Mouse (Mus musculus) myocyte (in vitro differentiated cells): ENCODE measurements around the gene Slc22a8. TPM values are rescaled to one million over a fixed set of nuclear protein-coding genes. Genes with fewer than 3 reads are reported as not detected.

ENCODE experiments used
- H3K27me3 ChIP-seq: one replicate; pipeline ENCODE4 v1.6.1; 2011; ENCODE audit not compliant: control insufficient read depth, insufficient read depth, insufficient read length
- H3K36me3 ChIP-seq: one replicate; pipeline ENCODE4 v1.6.1; 2011; ENCODE audit not compliant: control insufficient read depth, insufficient read depth
- H3K4me2 ChIP-seq: one replicate; pipeline ENCODE4 v1.6.1; 2011; ENCODE audit warnings: low read depth, control low read depth
- H3K4me3 ChIP-seq: one replicate; pipeline ENCODE4 v1.5.1; 2011; ENCODE audit warnings: mild to moderate bottlenecking, control low read depth, moderate library complexity
- H3K79me2 ChIP-seq: one replicate; pipeline ENCODE4 v1.6.1; 2011; ENCODE audit not compliant: control insufficient read depth, insufficient read depth
- H3ac ChIP-seq: one replicate; pipeline ENCODE4 v1.6.1; 2011; ENCODE audit not compliant: control insufficient read depth, insufficient read length
- CEBPB ChIP-seq: IDR thresholded peaks from 2 replicates; pipeline ENCODE4 v1.6.1; 2011; ENCODE audit warnings: mild to moderate bottlenecking, moderate library complexity; ENCODE audit not compliant: poor library complexity, insufficient read depth, severe bottlenecking
- E2F4 ChIP-seq: IDR thresholded peaks from one replicate; pipeline ENCODE4 v1.6.1; 2011; ENCODE audit warnings: mild to moderate bottlenecking, control low read depth, moderate library complexity; ENCODE audit not compliant: insufficient read depth
- MAX ChIP-seq: IDR thresholded peaks from one replicate; pipeline ENCODE4 v1.6.1; 2011; ENCODE audit warnings: low read depth, mild to moderate bottlenecking, control low read depth
- MYOD1 ChIP-seq, 3 experiments: IDR thresholded peaks; one replicate each; pipeline ENCODE4 v1.6.1; 2011; ENCODE audit warnings: control low read depth in 2 of 3, low read depth in 2 of 3, mild to moderate bottlenecking in 2 of 3, moderate library complexity in 1 of 3; ENCODE audit not compliant: insufficient read length in 2 of 3, control insufficient read depth in 1 of 3
- MYOG ChIP-seq, 3 experiments: IDR thresholded peaks; one replicate each; pipeline ENCODE4 v1.6.1; 2011; ENCODE audit warnings: control low read depth in 2 of 3, low read depth in 2 of 3, mild to moderate bottlenecking in 2 of 3; ENCODE audit not compliant: insufficient read length in 2 of 3, control insufficient read depth in 1 of 3, insufficient read depth in 1 of 3
- POLR2A ChIP-seq: IDR thresholded peaks from one replicate; pipeline ENCODE4 v1.6.1; 2011; ENCODE audit warnings: low read depth, mild to moderate bottlenecking, control low read depth, moderate library complexity; ENCODE audit not compliant: insufficient read length
- POLR2AphosphoS2 ChIP-seq: IDR thresholded peaks from one replicate; pipeline ENCODE4 v1.6.1; 2011; ENCODE audit warnings: low read depth, control low read depth; ENCODE audit not compliant: insufficient read length
- REST ChIP-seq: IDR thresholded peaks from one replicate; pipeline ENCODE4 v1.6.1; 2011; ENCODE audit warnings: mild to moderate bottlenecking, control low read depth, moderate library complexity; ENCODE audit not compliant: insufficient read depth, insufficient read length
- SRF ChIP-seq: IDR thresholded peaks from one replicate; pipeline ENCODE4 v1.6.1; 2011; ENCODE audit warnings: low read depth; ENCODE audit not compliant: control insufficient read depth, insufficient read length
- TCF12 ChIP-seq: IDR thresholded peaks from one replicate; pipeline ENCODE4 v1.6.1; 2011; ENCODE audit warnings: mild to moderate bottlenecking, control low read depth; ENCODE audit not compliant: poor library complexity, insufficient read depth, severe bottlenecking
- TCF3 ChIP-seq: IDR thresholded peaks from one replicate; pipeline ENCODE4 v1.6.1; 2011; ENCODE audit warnings: low read depth, control low read depth; ENCODE audit not compliant: insufficient read length
- USF1 ChIP-seq: IDR thresholded peaks from one replicate; pipeline ENCODE4 v1.6.1; 2011; ENCODE audit warnings: low read depth, mild to moderate bottlenecking, control low read depth, moderate library complexity
- polyA plus RNA-seq: library from polyadenylated mRNA; unstranded; fragments of >200 nt; fragmentation: generic; extraction: Trizol; gene quantifications from one replicate; pipeline ENCODE4 v1.2.1, GENCODE M21; 2012; ENCODE audit warnings: missing spikeins

Slc22a8 gene
- polyA plus RNA-seq = not detected

GRCm38 (mm10) chr19:8590954-8591353 lies at the start of gene Slc22a8:
Gene Slc22a8 (plus strand): TSS chr19:8591254.
- TF ChIP-seq MYOD1 (IDR thresholded peaks at IDR 0.05; ENCODE audit: control insufficient read depth in 1 of 3, insufficient read length in 2 of 3, low read depth in 2 of 3) (no peak), REST (no peak), MAX (no peak)
- H3K79me2 ChIP-seq = no peaks in the 10 kb centered on the region
- peaks cover 31% of the 10 kb centered on the region for H3K27me3 ChIP-seq
- no peak within 1 kb of the TSS for H3K4me2 ChIP-seq
- H3K4me3 ChIP-seq = no peak within 1 kb of the TSS
- H3ac ChIP-seq = no peak within 1 kb of the TSS
- no peaks in the 10 kb centered on the region for H3K36me3 ChIP-seq

GRCm38 (mm10) chr19:8558897-8559296 lies 32.2 kb upstream of the Slc22a8 start:
- TF ChIP-seq TCF12 (no peak), USF1 (no peak), POLR2A (no peak), MYOG (IDR thresholded peaks at IDR 0.05; ENCODE audit: control insufficient read depth in 1 of 3, insufficient read depth in 1 of 3, insufficient read length in 2 of 3, low read depth in 2 of 3) (no peak), MAX (no peak), MYOD1 (IDR thresholded peaks at IDR 0.05; ENCODE audit: control insufficient read depth in 1 of 3, insufficient read length in 2 of 3, low read depth in 2 of 3) (no peak), TCF3 (no peak), CEBPB (no peak), E2F4 (no peak), POLR2AphosphoS2 (no peak), SRF (no peak), REST (no peak)
- Histone ChIP-seq H3K79me2 (no peaks in the 10 kb centered on the region), H3K4me2 (no peak overlapping the region), H3K4me3 (no peak overlapping the region), H3ac (no peak overlapping the region), H3K36me3 (no peaks in the 10 kb centered on the region), H3K27me3 (peaks cover 24% of the 10 kb centered on the region)

- peaks cover 15% of the 10 kb centered on the region for H3K27me3 ChIP-seq
- no peaks in the 10 kb centered on the region for H3K36me3 ChIP-seq
- TF ChIP-seq MYOD1 (IDR thresholded peaks at IDR 0.05; ENCODE audit: control insufficient read depth in 1 of 3, insufficient read length in 2 of 3, low read depth in 2 of 3) (no peak), E2F4 (no peak), POLR2AphosphoS2 (no peak), CEBPB (no peak), TCF12 (no peak), MAX (no peak), TCF3 (no peak), MYOG (IDR thresholded peaks at IDR 0.05; ENCODE audit: control insufficient read depth in 1 of 3, insufficient read depth in 1 of 3, insufficient read length in 2 of 3, low read depth in 2 of 3) (no peak)
Measured at GRCm38 (mm10) chr19:8564021-8564420, 27.0 kb upstream of the Slc22a8 start.

GRCm38 (mm10) chr19:8564469-8564868 lies 26.6 kb upstream of the Slc22a8 start:
- no peaks in the 10 kb centered on the region for H3K36me3 ChIP-seq
- no peak overlapping the region for H3ac ChIP-seq
- no peak overlapping the region for H3K4me3 ChIP-seq
- TF ChIP-seq TCF12 (no peak), POLR2A (no peak), MAX (no peak)
- no peak overlapping the region for H3K4me2 ChIP-seq
- no peaks in the 10 kb centered on the region for H3K79me2 ChIP-seq
- H3K27me3 ChIP-seq = peaks cover 11% of the 10 kb centered on the region

More at GRCm38 (mm10) chr19:8564021-8564420, 27.0 kb upstream of the Slc22a8 start:
- H3K79me2 ChIP-seq = no peaks in the 10 kb centered on the region
- H3ac ChIP-seq = no peak overlapping the region
- H3K4me3 ChIP-seq = no peak overlapping the region
- H3K4me2 ChIP-seq = no peak overlapping the region

- H3K36me3 ChIP-seq = no peaks in the 10 kb centered on the region
- H3K27me3 ChIP-seq = peaks cover 3% of the 10 kb centered on the region
- H3K79me2 ChIP-seq = no peaks in the 10 kb centered on the region
- TF ChIP-seq MAX = no peak
- no peak for TF ChIP-seq USF1
- TF ChIP-seq MYOD1 (IDR thresholded peaks at IDR 0.05; ENCODE audit: control insufficient read depth in 1 of 3, insufficient read length in 2 of 3, low read depth in 2 of 3) = no peak
- no peak for TF ChIP-seq REST
- no peak for TF ChIP-seq TCF3
- no peak for TF ChIP-seq MYOG (IDR thresholded peaks at IDR 0.05; ENCODE audit: control insufficient read depth in 1 of 3, insufficient read depth in 1 of 3, insufficient read length in 2 of 3, low read depth in 2 of 3)
- no peak overlapping the region for H3ac ChIP-seq
- no peak overlapping the region for H3K4me3 ChIP-seq
- H3K4me2 ChIP-seq = no peak overlapping the region
Measured at GRCm38 (mm10) chr19:8565262-8565661, 25.8 kb upstream of the Slc22a8 start.
